Mouse (Mus musculus) bone marrow macrophage, adult 2 months (primary cell): ENCODE results near the gene Etv3. TPM values are rescaled to one million over a fixed set of nuclear protein-coding genes. Genes with fewer than 3 reads are reported as not detected.
A peak's percentile ranks its signal among the peaks of the same experiment; 100 is the strongest.

Source experiments
- H3K27ac ChIP-seq: 2 replicates; pipeline ENCODE4 v1.5.1; 2012; ENCODE audit warnings: low read depth, low read length; ENCODE audit not compliant: insufficient read depth
- H3K4me1 ChIP-seq: 2 replicates; pipeline ENCODE4 v1.6.1; 2012; ENCODE audit warnings: low read length; ENCODE audit not compliant: control insufficient read depth, insufficient read depth
- H3K4me3 ChIP-seq: 2 replicates; pipeline ENCODE4 v1.5.1; 2012; ENCODE audit warnings: mild to moderate bottlenecking, low read length, moderate library complexity; ENCODE audit not compliant: insufficient read depth
- CTCF ChIP-seq: IDR thresholded peaks from 2 replicates; pipeline ENCODE4 v1.5.1; 2012; ENCODE audit warnings: low read depth, mild to moderate bottlenecking, low read length, moderate library complexity
- POLR2A ChIP-seq: IDR thresholded peaks from 2 replicates; pipeline ENCODE4 v1.6.1; 2012; ENCODE audit warnings: mild to moderate bottlenecking, low read depth, low read length, borderline replicate concordance
- polyA plus RNA-seq: library from polyadenylated mRNA; stranded (reverse); fragments of >200 nt; gene quantifications from 2 replicates; pipeline ENCODE4 v1.2.4, GENCODE M21; 2012; ENCODE audit not compliant: missing spikeins, insufficient read depth, insufficient read length

Gene Etv3
- polyA plus RNA-seq, 1 experiment = 59.6 TPM

- H3K4me3 ChIP-seq = no peak overlapping the region
- peaks cover 1% of the 10 kb centered on the region; the same call in 1 of the 2 replicates for H3K4me1 ChIP-seq
- TF ChIP-seq POLR2A = no peak
- TF ChIP-seq CTCF = no peak
- no peak overlapping the region for H3K27ac ChIP-seq
Observed at GRCm38 (mm10) chr3:87556109-87556531, 30.9 kb downstream of the Etv3 start.

GRCm38 (mm10) chr3:87556668-87557278 lies 31.6 kb downstream of the Etv3 start:
- H3K27ac ChIP-seq = no peak overlapping the region
- peaks cover 7% of the 10 kb centered on the region for H3K4me1 ChIP-seq
- H3K4me3 ChIP-seq = no peak overlapping the region
- TF ChIP-seq POLR2A = no peak
- TF ChIP-seq CTCF = no peak

GRCm38 (mm10) chr3:87560156-87560555 lies 34.9 kb downstream of the Etv3 start:
- H3K4me1 ChIP-seq = peaks cover 10% of the 10 kb centered on the region
- TF ChIP-seq POLR2A (no peak), CTCF (no peak)
- no peak overlapping the region for H3K27ac ChIP-seq
- no peak overlapping the region for H3K4me3 ChIP-seq

GRCm38 (mm10) chr3:87561434-87561833 lies 36.2 kb downstream of the Etv3 start:
- H3K27ac ChIP-seq = 0 out of 2 replicates have a peak overlapping the region, but pooled peaks have one; percentile 13
- H3K4me3 ChIP-seq = no peak overlapping the region
- H3K4me1 ChIP-seq = peaks cover 16% of the 10 kb centered on the region
- TF ChIP-seq POLR2A = no peak
- no peak for TF ChIP-seq CTCF

GRCm38 (mm10) chr3:87562370-87562769 lies 37.2 kb downstream of the Etv3 start:
- TF ChIP-seq CTCF = peak; percentile 80
- TF ChIP-seq POLR2A = no peak
- no peak overlapping the region for H3K27ac ChIP-seq
- no peak overlapping the region for H3K4me3 ChIP-seq
- peaks cover 21% of the 10 kb centered on the region for H3K4me1 ChIP-seq

- Histone ChIP-seq H3K27ac (no peak overlapping the region), H3K4me3 (no peak overlapping the region), H3K4me1 (peaks cover 27% of the 10 kb centered on the region)
- TF ChIP-seq POLR2A (no peak), CTCF (no peak)
Observed at GRCm38 (mm10) chr3:87563466-87563865, 38.3 kb downstream of the Etv3 start.

- Histone ChIP-seq H3K27ac (peak overlapping the region; percentile 38), H3K4me3 (no peak overlapping the region)
- no peak for TF ChIP-seq POLR2A
- no peak for TF ChIP-seq CTCF
Observed at GRCm38 (mm10) chr3:87565623-87566022, 40.4 kb downstream of the Etv3 start.

GRCm38 (mm10) chr3:87566066-87566465 lies 40.9 kb downstream of the Etv3 start:
- peak overlapping the region; percentile 38 for H3K27ac ChIP-seq
- peaks cover 29% of the 10 kb centered on the region for H3K4me1 ChIP-seq
- H3K4me3 ChIP-seq = no peak overlapping the region; the same call in 1 of the 2 replicates
- TF ChIP-seq CTCF (no peak), POLR2A (no peak)

More at GRCm38 (mm10) chr3:87565623-87566022, 40.4 kb downstream of the Etv3 start:
- peaks cover 30% of the 10 kb centered on the region for H3K4me1 ChIP-seq

GRCm38 (mm10) chr3:87567497-87567896 lies 42.3 kb downstream of the Etv3 start:
- H3K4me3 ChIP-seq = no peak overlapping the region
- peaks cover 20% of the 10 kb centered on the region for H3K4me1 ChIP-seq
- no peak for TF ChIP-seq POLR2A
- no peak for TF ChIP-seq CTCF

GRCm38 (mm10) chr3:87568681-87569080 lies 43.5 kb downstream of the Etv3 start:
- TF ChIP-seq POLR2A (no peak), CTCF (no peak)
- Histone ChIP-seq H3K27ac (no peak overlapping the region), H3K4me3 (no peak overlapping the region), H3K4me1 (peaks cover 20% of the 10 kb centered on the region)

More at GRCm38 (mm10) chr3:87567497-87567896, 42.3 kb downstream of the Etv3 start:
- no peak overlapping the region for H3K27ac ChIP-seq
